Mouse (Mus musculus): Measurements from ENCODE around the gene Zmym5.
A peak's percentile ranks its signal among the peaks of the same experiment; 100 is the strongest.

- TF ChIP-seq GABPA (IDR thresholded peaks at IDR 0.05; ENCODE audit: low read depth, low read length) (no peak), CHD2 (IDR thresholded peaks at IDR 0.05; ENCODE audit: low read length) (no peak), POLR2A (IDR thresholded peaks at IDR 0.05; ENCODE audit: control insufficient read depth in 1 of 2, insufficient read depth in 1 of 2, low read depth in 1 of 2, low read length in 2 of 2, poor library complexity in 1 of 2) (no peak), CTCF (IDR thresholded peaks at IDR 0.05 in 2 of 3, conservative IDR thresholded peaks at IDR 0.05 in 1 of 3; ENCODE audit: control insufficient read depth in 1 of 3, insufficient read depth in 1 of 3, low read depth in 2 of 3, low read length in 3 of 3, poor library complexity in 1 of 3, severe bottlenecking in 1 of 3) (no peak), EP300 (IDR thresholded peaks at IDR 0.05; ENCODE audit: low read depth in 1 of 2, low read length in 2 of 2) (peak; percentile 8 to 21; a peak in 2 of 4 replicates)
These were observed 36.1 kb downstream of the Zmym5 start for GRCm38 (mm10) chr14:56775416-56775815.

Measured in MEL (cell line).